Mouse (Mus musculus) E14TG2a.4 (cell line): Measurements from ENCODE around the gene Thumpd2.

Source experiments
- CTCF ChIP-seq: conservative IDR thresholded peaks from 2 replicates; pipeline ENCODE4 v1.5.1; 2014; ENCODE audit warnings: low read length
- NANOG ChIP-seq: IDR thresholded peaks from 2 replicates; pipeline ENCODE4 v1.6.1; 2014; ENCODE audit warnings: borderline replicate concordance, low read length, mixed read lengths
- POU5F1 ChIP-seq: IDR thresholded peaks from 2 replicates; pipeline ENCODE4 v1.6.1; 2014; ENCODE audit warnings: low read length, borderline replicate concordance

GRCm38 (mm10) chr17:81087735-81088134, 22.9 kb upstream of the Thumpd2 start:
- TF ChIP-seq CTCF (no peak), POU5F1 (no peak), NANOG (no peak)
